Mouse (Mus musculus): ENCODE measurements around the gene Lpp.
A peak's percentile ranks its signal among the peaks of the same experiment; 100 is the strongest.

Lpp gene

GRCm38 (mm10) chr16:24501197-24501596, 107.9 kb downstream of the Lpp start:
- no peak for DNase-seq (ENCODE audit: low spot score in 2 of 2)

- DNase-seq (ENCODE audit: low spot score in 2 of 2): no peak
Measured at GRCm38 (mm10) chr16:24501628-24502294, 108.5 kb downstream of the Lpp start.

- no peak for DNase-seq (ENCODE audit: low spot score in 2 of 2)
Measured at GRCm38 (mm10) chr16:24502295-24502823, 109.1 kb downstream of the Lpp start.

GRCm38 (mm10) chr16:24504838-24505605, 111.7 kb downstream of the Lpp start:
- DNase-seq (ENCODE audit: low spot score in 2 of 2): no peak

- no peak for DNase-seq (ENCODE audit: low spot score in 2 of 2)
Measured at GRCm38 (mm10) chr16:24506237-24506636, 112.9 kb downstream of the Lpp start.

GRCm38 (mm10) chr16:24506740-24507139, 113.4 kb downstream of the Lpp start:
- no peak for DNase-seq (ENCODE audit: low spot score in 2 of 2)

GRCm38 (mm10) chr16:24507927-24508540, 114.7 kb downstream of the Lpp start:
- DNase-seq (ENCODE audit: low spot score in 2 of 2): no peak

GRCm38 (mm10) chr16:24509100-24509812, 115.9 kb downstream of the Lpp start:
- no peak for DNase-seq (ENCODE audit: low spot score in 2 of 2)

- no peak for DNase-seq (ENCODE audit: low spot score in 2 of 2)
Measured at GRCm38 (mm10) chr16:24509813-24510166, 116.5 kb downstream of the Lpp start.

GRCm38 (mm10) chr16:24513228-24513627, 119.9 kb downstream of the Lpp start:
- DNase-seq (ENCODE audit: low spot score in 2 of 2): no peak

GRCm38 (mm10) chr16:24514802-24515727, 121.8 kb downstream of the Lpp start:
- no peak for DNase-seq (ENCODE audit: low spot score in 2 of 2)

- DNase-seq (ENCODE audit: low spot score in 2 of 2): no peak
Measured at GRCm38 (mm10) chr16:24516993-24517392, 123.7 kb downstream of the Lpp start.

GRCm38 (mm10) chr16:24517501-24518042, 124.3 kb downstream of the Lpp start:
- DNase-seq (ENCODE audit: low spot score in 2 of 2): no peak

GRCm38 (mm10) chr16:24518785-24519184, 125.5 kb downstream of the Lpp start:
- no peak for DNase-seq (ENCODE audit: low spot score in 2 of 2)

GRCm38 (mm10) chr16:24527219-24527618, 133.9 kb downstream of the Lpp start:
- no peak for DNase-seq (ENCODE audit: low spot score in 2 of 2)

GRCm38 (mm10) chr16:24531681-24532080, 138.4 kb downstream of the Lpp start:
- no peak for DNase-seq (ENCODE audit: low spot score in 2 of 2)

GRCm38 (mm10) chr16:24535221-24535620, 141.9 kb downstream of the Lpp start:
- peak in 1 of 2 experiments; percentile 42 for DNase-seq (ENCODE audit: low spot score in 2 of 2)

GRCm38 (mm10) chr16:24536261-24536660, 143.0 kb downstream of the Lpp start:
- DNase-seq (ENCODE audit: low spot score in 2 of 2): no peak

GRCm38 (mm10) chr16:24539003-24539402, 145.7 kb downstream of the Lpp start:
- DNase-seq (ENCODE audit: low spot score in 2 of 2): no peak

GRCm38 (mm10) chr16:24542864-24543263, 149.6 kb downstream of the Lpp start:
- DNase-seq (ENCODE audit: low spot score in 2 of 2): peak in 1 of 2 experiments; percentile 61

GRCm38 (mm10) chr16:24545366-24545765, 152.1 kb downstream of the Lpp start:
- no peak for DNase-seq (ENCODE audit: low spot score in 2 of 2)
